Mouse (Mus musculus): ENCODE measurements around the gene Ly6g6f.

- TF ChIP-seq POLR2A (IDR thresholded peaks at IDR 0.05; ENCODE audit: control insufficient read depth, low read depth, low read length) (no peak), CTCF (IDR thresholded peaks at IDR 0.05; ENCODE audit: control insufficient read depth, insufficient read depth, insufficient replicate concordance, low read depth, low read length) (no peak)
Observed at GRCm38 (mm10) chr17:35104079-35104478, 18.7 kb upstream of the Ly6g6f start.

Measured in testis, adult 2 months (tissue).